Mouse (Mus musculus): ENCODE data around the gene Fgfr2. TPM values are rescaled to one million over a fixed set of nuclear protein-coding genes. Genes with fewer than 3 reads are reported as not detected.
"Not testable (repeated sequence)": the region's sequence is repeated elsewhere in the genome, so short reads cannot be mapped to it uniquely, and the experiment has no call there.

Gene Fgfr2
- polyA plus RNA-seq, 1 experiment from 2014 or later = 93.4 TPM

- H3K9me3 ChIP-seq (replicated peaks; ENCODE audit: control insufficient read depth, low read length) = no peaks in the 10 kb centered on the region
- no peak for ATAC-seq (ENCODE audit: insufficient read depth, low FRiP score)
- no peak overlapping the region for H3K9ac ChIP-seq (ENCODE audit: low read length)
- no peak overlapping the region for H3K4me3 ChIP-seq (replicated peaks; ENCODE audit: low read length)
- 64% methylated on average over 5 of the region's 5 CpGs for WGBS
- no peak overlapping the region for H3K4me2 ChIP-seq (ENCODE audit: low read depth, low read length)
- H3K27me3 ChIP-seq (ENCODE audit: control insufficient read depth, insufficient read depth, low read length) = no peaks in the 10 kb centered on the region
- no peaks in the 10 kb centered on the region for H3K36me3 ChIP-seq (ENCODE audit: control insufficient read depth, insufficient read depth, low read length)
- peaks cover 19% of the 10 kb centered on the region for H3K4me1 ChIP-seq (ENCODE audit: control insufficient read depth, insufficient read depth, low read length)
- peak overlapping the region; percentile 65 for H3K27ac ChIP-seq (ENCODE audit: low read length)
These were observed 676.3 kb downstream of the Fgfr2 start for GRCm38 (mm10) chr7:132446841-132447240.

- Histone ChIP-seq H3K27ac (ENCODE audit: low read length) (peak overlapping the region; percentile 82), H3K9ac (ENCODE audit: low read length) (no peak overlapping the region), H3K4me3 (replicated peaks; ENCODE audit: low read length) (no peak overlapping the region), H3K36me3 (ENCODE audit: control insufficient read depth, insufficient read depth, low read length) (no peaks in the 10 kb centered on the region), H3K4me2 (ENCODE audit: low read depth, low read length) (no peak overlapping the region), H3K27me3 (ENCODE audit: control insufficient read depth, insufficient read depth, low read length) (no peaks in the 10 kb centered on the region), H3K4me1 (ENCODE audit: control insufficient read depth, insufficient read depth, low read length) (peaks cover 17% of the 10 kb centered on the region), H3K9me3 (replicated peaks; ENCODE audit: control insufficient read depth, low read length) (no peaks in the 10 kb centered on the region)
- ATAC-seq (ENCODE audit: insufficient read depth, low FRiP score) = no peak
- WGBS = 68% methylated on average over 2 of the region's 2 CpGs
These were observed 678.9 kb downstream of the Fgfr2 start for GRCm38 (mm10) chr7:132444221-132444620.

DNA sequence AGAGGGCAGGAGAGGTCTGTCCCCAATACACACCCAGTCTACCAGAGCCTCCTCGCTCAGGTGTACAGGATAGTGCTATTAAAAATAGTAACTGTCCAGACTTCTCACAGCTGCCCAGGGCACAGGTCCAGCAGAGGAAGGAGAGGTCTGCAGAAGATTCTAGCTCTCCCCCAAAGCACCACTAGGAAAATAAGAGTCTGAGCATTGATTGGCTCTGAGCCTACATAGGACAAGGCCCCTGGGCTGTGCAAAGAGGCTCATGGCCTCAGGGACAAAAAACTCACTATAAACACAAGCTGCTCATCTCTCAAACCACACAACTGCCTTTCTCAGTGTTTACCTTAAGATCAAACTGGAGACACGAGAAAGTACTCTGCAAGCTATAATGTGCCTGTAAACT, 679.4 kb downstream of the Fgfr2 start:
- WGBS = 38% methylated on average over 2 of the region's 2 CpGs

GRCm38 (mm10) chr7:132443134-132443533, 680.0 kb downstream of the Fgfr2 start:
- Histone ChIP-seq H3K27ac (ENCODE audit: low read length) (peak overlapping the region; percentile 82), H3K9ac (ENCODE audit: low read length) (no peak overlapping the region)
- WGBS = 78% methylated on average over 3 of the region's 3 CpGs

More for the DNA sequence above, 679.4 kb downstream of the Fgfr2 start:
- H3K4me2 ChIP-seq (ENCODE audit: low read depth, low read length) = no peak overlapping the region
- no peaks in the 10 kb centered on the region for H3K27me3 ChIP-seq (ENCODE audit: control insufficient read depth, insufficient read depth, low read length)
- no peak overlapping the region for H3K9ac ChIP-seq (ENCODE audit: low read length)
- no peaks in the 10 kb centered on the region for H3K9me3 ChIP-seq (replicated peaks; ENCODE audit: control insufficient read depth, low read length)
- peak overlapping the region; percentile 82 for H3K27ac ChIP-seq (ENCODE audit: low read length)
- ATAC-seq (ENCODE audit: insufficient read depth, low FRiP score) = peak; percentile 23; the same call in 1 of the 2 replicates
- no peak overlapping the region for H3K4me3 ChIP-seq (replicated peaks; ENCODE audit: low read length)
- H3K4me1 ChIP-seq (ENCODE audit: control insufficient read depth, insufficient read depth, low read length) = peaks cover 12% of the 10 kb centered on the region
- no peaks in the 10 kb centered on the region for H3K36me3 ChIP-seq (ENCODE audit: control insufficient read depth, insufficient read depth, low read length)

DNA sequence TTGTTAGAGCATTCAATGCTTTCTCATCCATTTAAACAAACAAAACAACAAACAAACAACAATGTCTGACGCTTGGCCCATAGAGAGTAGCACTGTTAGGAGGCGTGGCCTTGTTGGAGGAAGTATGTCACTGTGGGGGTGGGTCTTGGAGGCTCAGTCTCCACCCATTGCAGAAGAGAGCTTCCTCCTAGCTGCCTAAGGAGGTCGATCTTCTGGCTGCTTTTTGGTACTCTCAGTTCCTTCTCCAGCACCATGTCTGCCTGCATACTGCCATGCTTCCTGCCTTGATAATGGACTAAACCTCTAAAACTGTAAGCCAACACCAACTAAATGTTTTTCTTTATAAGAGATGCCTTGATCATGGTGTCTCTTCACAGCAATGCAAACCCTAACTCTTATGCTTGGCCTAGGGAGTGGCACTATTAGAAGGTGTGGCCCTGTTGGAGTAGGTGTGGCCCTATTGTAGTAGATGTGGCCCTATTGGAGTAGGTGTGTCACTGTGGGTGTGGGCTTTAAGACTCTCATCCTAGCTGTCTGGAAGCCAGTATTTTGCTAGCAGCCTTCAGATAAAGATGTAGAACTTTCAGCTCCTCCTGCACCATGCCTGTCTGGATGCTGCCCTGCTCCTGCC, 680.9 kb downstream of the Fgfr2 start:
- not testable (repeated sequence) for H3K4me3 ChIP-seq (replicated peaks; ENCODE audit: low read length); ATAC-seq (ENCODE audit: insufficient read depth, low FRiP score); H3K4me1 ChIP-seq (ENCODE audit: control insufficient read depth, insufficient read depth, low read length); H3K9me3 ChIP-seq (replicated peaks; ENCODE audit: control insufficient read depth, low read length); H3K9ac ChIP-seq (ENCODE audit: low read length); H3K27me3 ChIP-seq (ENCODE audit: control insufficient read depth, insufficient read depth, low read length); H3K36me3 ChIP-seq (ENCODE audit: control insufficient read depth, insufficient read depth, low read length); H3K27ac ChIP-seq (ENCODE audit: low read length); H3K4me2 ChIP-seq (ENCODE audit: low read depth, low read length)
- 83% methylated on average over 3 of the region's 3 CpGs for WGBS

More at GRCm38 (mm10) chr7:132443134-132443533, 680.0 kb downstream of the Fgfr2 start:
- ATAC-seq (ENCODE audit: insufficient read depth, low FRiP score) = no peak
- no peak overlapping the region for H3K4me3 ChIP-seq (replicated peaks; ENCODE audit: low read length)
- no peak overlapping the region for H3K4me2 ChIP-seq (ENCODE audit: low read depth, low read length)
- no peaks in the 10 kb centered on the region for H3K36me3 ChIP-seq (ENCODE audit: control insufficient read depth, insufficient read depth, low read length)
- no peaks in the 10 kb centered on the region for H3K9me3 ChIP-seq (replicated peaks; ENCODE audit: control insufficient read depth, low read length)
- peaks cover 12% of the 10 kb centered on the region for H3K4me1 ChIP-seq (ENCODE audit: control insufficient read depth, insufficient read depth, low read length)
- H3K27me3 ChIP-seq (ENCODE audit: control insufficient read depth, insufficient read depth, low read length) = no peaks in the 10 kb centered on the region

DNA sequence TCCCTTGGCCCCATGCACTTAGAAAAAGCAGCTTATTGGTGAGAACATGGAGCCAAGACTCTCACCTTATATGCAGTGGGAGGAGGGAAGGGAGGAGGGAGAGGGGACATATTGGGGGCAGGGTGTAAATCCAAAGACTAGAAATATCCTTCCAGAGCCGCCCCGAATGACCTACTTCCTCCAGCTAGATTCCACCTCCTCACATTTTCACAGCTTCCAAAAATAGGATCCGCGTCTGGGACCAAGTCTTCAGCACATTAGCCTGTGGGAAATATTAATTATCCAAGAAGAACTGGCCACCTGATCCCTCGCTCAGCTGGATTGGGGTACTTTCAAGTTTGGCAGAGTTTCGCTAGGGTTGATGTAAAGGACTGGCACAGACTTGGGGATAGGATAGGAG, 683.2 kb downstream of the Fgfr2 start:
- Histone ChIP-seq H3K4me1 (ENCODE audit: control insufficient read depth, insufficient read depth, low read length) (peaks cover 9% of the 10 kb centered on the region), H3K4me3 (replicated peaks; ENCODE audit: low read length) (no peak overlapping the region), H3K9me3 (replicated peaks; ENCODE audit: control insufficient read depth, low read length) (no peaks in the 10 kb centered on the region), H3K27me3 (ENCODE audit: control insufficient read depth, insufficient read depth, low read length) (no peaks in the 10 kb centered on the region), H3K27ac (ENCODE audit: low read length) (no peak overlapping the region), H3K36me3 (ENCODE audit: control insufficient read depth, insufficient read depth, low read length) (no peaks in the 10 kb centered on the region), H3K9ac (ENCODE audit: low read length) (no peak overlapping the region), H3K4me2 (ENCODE audit: low read depth, low read length) (no peak overlapping the region)
- ATAC-seq (ENCODE audit: insufficient read depth, low FRiP score) = no peak
- 85% methylated on average over 6 of the region's 6 CpGs for WGBS

DNA sequence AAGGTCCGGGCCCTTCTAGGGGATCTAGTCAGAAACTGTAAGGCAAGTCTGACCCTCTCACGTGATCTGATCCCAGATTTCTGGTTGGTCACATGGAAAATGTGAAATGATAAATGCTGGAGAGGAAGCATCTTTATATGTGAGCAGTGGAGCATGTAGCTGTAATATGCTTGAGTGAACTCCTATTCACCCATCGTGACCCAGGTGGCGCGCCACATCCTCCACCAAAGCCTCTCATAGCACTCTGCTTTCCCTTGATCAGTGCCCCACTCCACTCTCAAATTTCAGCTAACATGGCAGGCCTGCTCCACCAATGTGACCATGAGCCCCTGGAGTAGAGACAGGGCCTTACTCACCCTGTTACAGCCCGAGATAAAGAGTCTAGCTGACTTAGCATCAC, 685.1 kb downstream of the Fgfr2 start:
- Histone ChIP-seq H3K36me3 (ENCODE audit: control insufficient read depth, insufficient read depth, low read length) (no peaks in the 10 kb centered on the region), H3K9ac (ENCODE audit: low read length) (no peak overlapping the region), H3K27ac (ENCODE audit: low read length) (no peak overlapping the region), H3K27me3 (ENCODE audit: control insufficient read depth, insufficient read depth, low read length) (no peaks in the 10 kb centered on the region), H3K4me3 (replicated peaks; ENCODE audit: low read length) (no peak overlapping the region), H3K4me2 (ENCODE audit: low read depth, low read length) (no peak overlapping the region), H3K4me1 (ENCODE audit: control insufficient read depth, insufficient read depth, low read length) (peaks cover 2% of the 10 kb centered on the region; the same call in 1 of the 2 replicates), H3K9me3 (replicated peaks; ENCODE audit: control insufficient read depth, low read length) (no peaks in the 10 kb centered on the region)
- 85% methylated on average over 6 of the region's 6 CpGs for WGBS
- no peak for ATAC-seq (ENCODE audit: insufficient read depth, low FRiP score)

GRCm38 (mm10) chr7:132437431-132437830, 685.7 kb downstream of the Fgfr2 start:
- WGBS = 86% methylated on average over 3 of the region's 3 CpGs
- no peak overlapping the region for H3K9ac ChIP-seq (ENCODE audit: low read length)
- no peaks in the 10 kb centered on the region for H3K36me3 ChIP-seq (ENCODE audit: control insufficient read depth, insufficient read depth, low read length)
- H3K4me3 ChIP-seq (replicated peaks; ENCODE audit: low read length) = no peak overlapping the region
- no peak for ATAC-seq (ENCODE audit: insufficient read depth, low FRiP score)
- no peaks in the 10 kb centered on the region for H3K4me1 ChIP-seq (ENCODE audit: control insufficient read depth, insufficient read depth, low read length)
- no peaks in the 10 kb centered on the region for H3K9me3 ChIP-seq (replicated peaks; ENCODE audit: control insufficient read depth, low read length)
- no peak overlapping the region for H3K27ac ChIP-seq (ENCODE audit: low read length)
- H3K4me2 ChIP-seq (ENCODE audit: low read depth, low read length) = no peak overlapping the region
- H3K27me3 ChIP-seq (ENCODE audit: control insufficient read depth, insufficient read depth, low read length) = no peaks in the 10 kb centered on the region

DNA sequence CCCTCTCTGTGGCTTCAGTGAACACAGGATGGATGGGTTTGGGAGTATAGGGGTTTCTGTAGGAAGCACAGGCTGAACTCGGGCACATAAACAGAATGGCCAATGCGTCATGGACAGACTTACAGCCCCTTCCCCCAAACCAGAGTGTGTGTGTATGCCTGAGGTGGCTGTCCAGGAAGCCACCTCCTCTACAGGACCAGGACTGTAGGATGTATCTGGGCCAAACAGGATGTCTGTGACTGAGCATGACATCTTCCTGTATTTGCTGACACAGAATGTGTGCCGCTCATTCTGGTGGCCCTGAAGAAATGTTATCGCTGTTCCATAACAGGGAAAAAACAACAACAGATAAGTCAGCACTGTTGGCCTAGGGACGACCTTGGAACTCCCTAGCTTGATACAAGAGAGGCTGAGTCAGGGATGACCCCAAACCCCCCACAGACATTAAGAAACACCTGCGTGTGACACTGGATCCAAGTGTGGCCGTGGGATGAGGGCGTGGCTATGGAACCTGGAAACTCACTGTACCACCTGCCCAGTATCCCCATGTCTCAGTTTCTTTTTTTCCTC, 687.6 kb downstream of the Fgfr2 start:
- Histone ChIP-seq H3K4me3 (replicated peaks; ENCODE audit: low read length) (no peak overlapping the region), H3K27ac (ENCODE audit: low read length) (no peak overlapping the region), H3K36me3 (ENCODE audit: control insufficient read depth, insufficient read depth, low read length) (no peaks in the 10 kb centered on the region), H3K27me3 (ENCODE audit: control insufficient read depth, insufficient read depth, low read length) (no peaks in the 10 kb centered on the region), H3K9me3 (replicated peaks; ENCODE audit: control insufficient read depth, low read length) (no peaks in the 10 kb centered on the region), H3K9ac (ENCODE audit: low read length) (no peak overlapping the region), H3K4me1 (ENCODE audit: control insufficient read depth, insufficient read depth, low read length) (no peaks in the 10 kb centered on the region), H3K4me2 (ENCODE audit: low read depth, low read length) (no peak overlapping the region)
- WGBS = 73% methylated on average over 8 of the region's 8 CpGs
- peak; percentile 40; the same call in 1 of the 2 replicates for ATAC-seq (ENCODE audit: insufficient read depth, low FRiP score)

All from stomach, embryonic 16.5 days (tissue).